Mouse (Mus musculus): ENCODE results near the gene Rnf212.

- no peak for TF ChIP-seq TAL1 (IDR thresholded peaks at IDR 0.05; ENCODE audit: low read length)
- TF ChIP-seq GATA1 (IDR thresholded peaks at IDR 0.05; ENCODE audit: low read length), result no peak
These were observed at the start of gene Rnf212 for GRCm38 (mm10) chr5:108774630-108775306.

All from erythroblast, embryonic 14.5 days (primary cell).